Mouse (Mus musculus) mesoderm, embryonic 11.5 days (tissue): ENCODE data around the gene Hsd17b1.
"Not testable (repeated sequence)": the region's sequence is repeated elsewhere in the genome, so short reads cannot be mapped to it uniquely, and the experiment has no call there.

ENCODE experiments used
- DNase-seq: peaks from one replicate; pipeline ENCODE4 v3.0.0-alpha.2; 2012; ENCODE audit warnings: low read depth, low spot score

Hsd17b1 gene

DNA sequence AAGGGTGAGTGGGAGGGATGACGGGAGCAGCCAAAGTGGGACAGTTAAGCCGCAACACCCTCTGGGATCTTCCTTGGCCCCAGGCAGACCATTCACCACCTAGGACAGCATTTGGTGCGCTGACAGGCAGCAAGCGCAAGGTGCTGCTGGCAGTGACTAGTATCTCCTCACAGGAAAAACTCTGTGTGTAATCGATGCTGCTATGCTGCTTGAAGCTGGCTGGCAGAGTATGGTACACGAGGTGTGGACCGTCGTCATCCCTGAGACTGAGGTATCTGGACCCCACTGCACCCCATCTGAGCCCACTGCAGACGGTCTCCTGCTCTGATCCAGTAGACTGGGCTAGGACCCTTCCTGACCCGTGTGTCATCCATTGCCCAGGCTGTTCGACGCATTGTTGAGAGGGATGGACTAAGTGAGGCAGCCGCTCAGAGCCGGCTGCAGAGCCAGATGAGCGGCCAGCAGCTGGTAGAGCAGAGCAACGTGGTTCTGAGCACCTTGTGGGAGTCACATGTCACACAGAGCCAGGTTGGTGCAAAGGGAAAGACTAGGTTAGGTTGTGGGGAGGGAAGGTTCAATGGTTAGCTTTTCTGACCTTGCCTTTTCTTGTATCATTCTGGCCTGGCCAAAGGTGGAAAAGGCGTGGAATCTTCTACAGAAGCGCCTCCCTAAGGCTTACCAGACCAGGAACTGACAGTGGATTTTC, 7.6 kb downstream of the Hsd17b1 start:
- no peak for DNase-seq

DNA sequence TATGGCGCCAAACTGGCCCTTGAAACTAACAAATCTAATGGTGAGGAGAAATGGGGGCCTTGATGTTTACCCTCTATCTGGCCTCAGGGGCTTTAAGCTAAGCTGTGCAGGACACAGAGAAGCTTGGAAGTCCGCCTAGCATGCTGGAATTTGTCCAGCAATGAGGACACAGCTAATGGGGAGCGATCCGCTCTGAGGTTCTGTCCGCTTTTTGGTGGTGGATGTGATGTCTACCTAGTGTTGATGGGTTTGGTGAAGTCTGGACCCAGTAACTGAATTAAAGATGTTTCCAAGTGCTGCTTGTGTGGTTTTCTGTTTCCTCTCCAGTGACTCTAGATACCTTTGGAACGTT, 8.1 kb downstream of the Hsd17b1 start:
- no peak for DNase-seq

DNA sequence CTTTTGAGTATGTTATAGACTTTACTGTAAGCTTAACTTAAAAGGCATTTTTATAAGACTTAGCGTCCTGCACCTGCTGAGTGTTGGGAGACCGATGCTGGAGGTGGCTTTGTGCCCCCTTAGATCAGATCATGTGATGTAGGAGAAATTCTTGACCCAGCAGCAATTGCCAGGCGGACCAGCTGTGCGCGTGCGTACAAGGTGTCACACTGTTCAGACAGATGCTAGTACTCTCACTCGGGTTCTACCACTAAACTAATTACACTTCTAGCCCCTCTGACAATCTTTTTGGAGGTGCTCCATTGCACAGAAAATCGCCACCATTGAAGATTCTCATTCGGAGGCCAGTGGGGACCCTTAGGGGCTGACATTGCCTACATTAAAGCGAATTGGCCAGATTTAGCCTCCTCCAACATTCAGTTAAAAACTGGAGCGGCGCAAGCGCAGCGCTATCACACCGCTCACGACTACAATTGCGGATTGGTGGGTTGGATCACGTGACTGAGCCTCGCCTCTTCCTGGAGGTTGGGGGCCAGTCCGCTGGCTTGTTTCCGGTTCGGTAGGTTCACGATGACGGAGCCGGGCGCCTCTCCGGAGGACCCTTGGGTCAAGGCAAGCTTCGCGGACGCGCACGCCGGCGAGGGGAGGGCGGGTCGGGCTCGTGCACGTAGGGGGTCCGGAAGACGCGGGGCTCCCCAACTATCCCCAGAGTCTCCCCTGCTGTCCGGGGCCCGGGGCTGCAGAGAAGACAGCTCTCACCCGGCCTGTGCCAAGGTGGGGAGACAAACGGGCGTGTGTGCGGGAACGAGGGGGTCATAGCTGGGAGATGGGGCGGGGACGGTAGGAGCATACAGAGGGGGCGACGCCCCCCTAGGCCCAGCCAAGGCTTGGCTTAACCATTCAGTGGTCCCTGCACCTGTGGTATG, 8.8 kb downstream of the Hsd17b1 start, which contains the start of gene Mlx:
Gene Mlx, plus strand, starts transcription at position 522 of the 926 bp plus-strand sequence.
- peak; percentile 93 for DNase-seq

DNA sequence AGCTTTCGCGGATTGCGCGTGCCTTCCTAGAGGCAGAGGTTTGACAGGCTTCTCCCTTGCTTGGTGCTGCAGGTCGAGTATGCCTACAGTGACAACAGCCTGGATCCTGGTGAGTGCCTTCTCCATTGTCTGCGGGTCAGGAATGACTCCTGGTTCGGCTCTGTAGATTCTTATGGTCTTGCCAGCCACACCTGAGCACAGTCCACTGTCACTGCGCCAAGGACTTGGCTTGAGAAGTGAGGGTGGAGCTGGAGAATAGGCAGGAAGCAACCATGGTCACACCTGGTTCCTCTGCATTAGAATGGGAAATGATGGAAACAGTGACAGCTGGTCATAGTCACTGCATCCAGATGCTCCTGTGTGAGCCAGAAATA, 9.5 kb downstream of the Hsd17b1 start:
- no peak for DNase-seq

DNA sequence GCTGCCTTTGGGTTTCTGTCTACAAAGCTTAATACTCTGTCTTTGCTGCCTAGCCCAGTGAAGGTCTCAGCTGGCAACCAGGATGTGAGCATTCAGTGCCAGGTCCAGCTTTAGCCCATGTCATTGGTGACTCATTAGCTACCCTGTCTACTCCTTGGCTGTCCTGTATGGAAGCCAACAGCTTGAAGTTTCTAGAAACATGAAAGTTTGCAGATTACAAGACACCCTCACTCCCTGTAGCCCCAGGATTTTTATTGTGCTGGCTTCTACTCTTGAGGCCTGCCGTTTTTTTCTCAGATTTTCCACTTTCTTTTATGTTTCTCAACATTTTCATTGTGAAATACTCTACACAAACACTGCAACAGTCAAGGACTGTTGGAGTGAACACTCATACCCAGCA, 11.7 kb downstream of the Hsd17b1 start:
- DNase-seq: no peak

DNA sequence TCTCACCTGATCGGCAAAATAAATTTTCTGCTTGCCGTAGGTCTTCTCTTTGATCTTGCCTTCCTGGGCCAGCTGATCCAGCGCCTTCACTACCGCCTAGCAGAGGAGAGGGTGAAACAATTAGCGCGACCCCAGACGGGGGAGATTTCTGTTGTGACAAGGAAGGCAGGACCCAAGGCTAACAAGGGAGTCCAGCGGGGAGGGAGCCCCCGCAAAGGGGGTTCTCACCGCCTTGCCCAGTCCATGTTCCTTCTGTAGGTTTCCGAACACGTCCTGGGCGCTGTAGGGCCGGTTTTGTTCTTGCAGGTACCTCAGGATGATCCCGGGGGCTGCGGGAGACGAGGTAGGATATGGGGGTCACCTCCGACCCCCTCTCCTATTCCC, 16.7 kb downstream of the Hsd17b1 start:
- DNase-seq: no peak

DNA sequence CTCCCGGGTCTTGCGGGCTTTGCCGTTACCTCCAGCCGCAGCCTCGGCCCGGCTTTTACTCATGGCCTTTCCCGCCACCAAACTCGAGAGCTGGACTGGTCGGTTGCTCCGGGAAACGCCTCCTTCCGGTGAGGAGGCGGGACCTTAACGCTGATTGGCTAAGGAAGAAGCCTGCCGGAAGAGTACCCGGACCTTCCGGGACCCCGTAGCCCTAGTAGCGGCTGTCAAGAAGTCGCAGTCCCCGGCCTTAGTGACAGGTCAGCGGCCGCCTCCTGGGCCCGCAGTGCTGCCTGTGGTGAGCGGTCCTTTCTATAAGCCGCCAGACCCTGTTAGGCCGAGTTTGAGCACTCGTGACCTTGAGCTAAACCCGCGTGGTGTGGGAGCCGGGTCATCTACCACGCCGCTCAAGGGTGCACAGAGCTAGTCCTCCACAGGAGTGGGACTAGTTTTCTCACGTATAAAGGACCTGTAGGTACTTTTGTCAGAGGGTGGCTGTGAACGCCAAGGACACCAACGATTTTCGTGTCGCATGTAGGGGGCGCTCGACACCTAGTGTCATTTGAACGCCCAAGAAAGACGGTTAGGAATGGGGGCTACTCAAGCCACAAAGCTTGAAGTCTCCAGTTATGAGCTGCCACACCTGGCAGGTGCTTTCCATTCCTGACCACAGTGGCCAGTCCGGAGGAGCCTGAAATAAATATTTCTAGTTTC, 17.3 kb downstream of the Hsd17b1 start, which contains the start of gene Psmc3ip:
Gene Psmc3ip, minus strand, starts transcription at position 123 of the 711 bp plus-strand sequence.
- peak; percentile 98 for DNase-seq

DNA sequence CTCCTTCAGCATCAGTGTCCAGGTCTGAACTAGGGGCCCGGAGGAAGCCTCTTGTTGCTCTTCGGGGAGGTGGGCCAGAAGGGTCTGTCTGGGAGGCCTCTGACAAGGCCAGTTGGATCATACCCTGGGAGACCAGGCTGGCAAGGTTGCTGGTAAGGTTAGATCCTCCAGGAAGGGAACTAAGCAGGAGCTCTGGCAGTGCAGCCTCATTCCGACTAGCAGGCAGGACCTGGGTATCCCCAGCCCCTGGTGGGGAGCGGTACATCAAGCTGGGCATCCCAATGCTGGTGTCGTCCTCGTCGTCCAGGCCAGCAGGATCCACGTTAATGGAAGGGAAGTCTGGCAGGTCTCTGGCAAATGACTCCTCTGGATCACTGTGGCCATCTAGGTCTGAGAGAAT, 20.0 kb downstream of the Hsd17b1 start:
- no peak for DNase-seq

DNA sequence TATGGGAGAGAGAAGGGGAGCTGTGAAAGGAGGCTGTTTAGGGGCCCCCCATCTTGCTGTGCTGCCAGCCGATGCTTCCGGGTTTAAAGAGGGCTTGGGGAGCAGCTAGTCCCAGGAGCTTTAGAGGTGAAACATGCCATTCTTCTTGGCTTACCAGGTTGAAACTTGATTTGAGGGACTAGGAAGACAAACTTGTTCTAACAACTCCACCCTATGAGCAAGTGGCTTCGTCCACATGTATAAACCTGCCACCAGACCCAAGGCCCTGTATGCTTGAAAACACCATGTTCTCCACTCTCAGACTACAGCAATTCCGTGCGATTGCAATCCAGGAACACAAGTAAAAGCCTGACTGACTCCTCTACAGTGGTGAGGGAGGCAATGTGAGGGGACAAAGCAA, 24.8 kb downstream of the Hsd17b1 start:
- DNase-seq: no peak

DNA sequence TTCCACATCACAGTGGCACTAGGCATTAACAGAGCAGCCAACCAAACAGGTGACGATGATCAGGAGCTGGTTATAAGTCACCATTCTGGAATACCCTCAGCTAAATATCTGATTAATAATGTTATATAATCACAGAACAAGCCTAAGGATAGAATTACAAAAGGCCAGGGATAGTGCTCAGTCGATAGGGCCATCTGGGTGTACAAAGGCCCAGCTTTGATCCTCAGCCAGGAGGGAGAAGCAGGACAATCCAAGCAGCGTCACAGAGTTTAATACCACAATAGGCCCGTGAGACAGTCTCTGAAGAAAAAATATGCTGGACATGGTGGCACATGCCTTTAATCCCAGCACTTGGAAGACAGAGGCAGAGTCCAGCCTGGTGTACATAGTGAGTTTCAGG, 31.1 kb downstream of the Hsd17b1 start:
- no peak for DNase-seq

DNA sequence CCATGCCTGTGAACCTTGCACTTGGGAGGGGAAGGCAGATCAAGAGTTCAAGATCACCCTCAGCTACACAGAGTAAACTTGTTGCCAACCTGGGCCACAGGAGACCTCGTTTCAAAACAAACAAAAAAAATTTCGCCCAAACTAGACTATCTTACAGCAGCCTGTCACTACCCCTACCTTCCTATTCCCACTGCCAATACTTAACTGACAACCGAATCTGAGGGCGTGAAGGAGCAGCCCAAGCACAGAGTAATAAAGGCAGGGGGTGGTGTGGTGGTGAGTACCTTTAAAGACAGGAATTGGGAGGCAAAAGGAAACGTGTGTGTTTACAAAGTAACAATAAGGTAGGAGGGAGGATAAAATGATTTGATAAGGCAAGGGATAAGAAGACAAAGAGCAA, 32.5 kb downstream of the Hsd17b1 start:
- DNase-seq: no peak

DNA sequence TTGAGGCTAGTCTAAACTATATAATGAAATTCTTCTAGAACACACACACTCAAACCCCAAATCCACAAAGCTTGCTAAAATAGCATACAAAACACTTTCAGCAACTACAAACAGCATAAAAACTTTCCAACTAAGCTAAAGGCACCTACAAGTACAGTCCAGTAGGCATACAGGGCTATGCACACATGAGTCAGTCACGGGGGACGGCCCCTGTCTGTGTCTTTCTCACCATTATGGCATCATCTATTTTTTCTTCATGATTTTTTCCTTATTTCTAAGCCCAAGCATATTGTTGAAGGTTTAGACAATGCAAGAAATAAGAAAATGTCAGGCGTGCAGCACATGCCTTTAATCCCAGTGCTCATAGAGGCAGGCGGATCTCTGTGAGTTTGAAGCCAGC, 33.0 kb downstream of the Hsd17b1 start:
- DNase-seq: no peak

DNA sequence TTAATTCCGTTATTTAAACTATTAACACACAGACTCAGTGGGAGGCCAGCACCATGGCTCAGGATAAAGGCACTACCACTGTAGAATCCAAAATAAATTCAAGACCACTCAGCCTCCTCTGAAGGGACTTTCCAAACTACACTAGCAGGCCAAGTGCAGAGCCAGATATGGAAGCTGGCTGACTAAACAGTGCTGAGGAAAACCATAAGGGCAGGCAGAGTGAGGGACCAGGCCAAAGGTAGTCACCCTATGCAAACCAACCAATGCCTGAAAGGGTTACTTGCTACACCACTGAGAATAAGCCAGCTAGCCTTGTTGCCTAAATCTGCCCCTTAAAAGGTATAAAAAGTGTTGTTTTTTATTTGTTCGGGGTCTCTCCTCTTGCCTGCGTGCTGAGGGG, 34.0 kb downstream of the Hsd17b1 start:
- no peak for DNase-seq

DNA sequence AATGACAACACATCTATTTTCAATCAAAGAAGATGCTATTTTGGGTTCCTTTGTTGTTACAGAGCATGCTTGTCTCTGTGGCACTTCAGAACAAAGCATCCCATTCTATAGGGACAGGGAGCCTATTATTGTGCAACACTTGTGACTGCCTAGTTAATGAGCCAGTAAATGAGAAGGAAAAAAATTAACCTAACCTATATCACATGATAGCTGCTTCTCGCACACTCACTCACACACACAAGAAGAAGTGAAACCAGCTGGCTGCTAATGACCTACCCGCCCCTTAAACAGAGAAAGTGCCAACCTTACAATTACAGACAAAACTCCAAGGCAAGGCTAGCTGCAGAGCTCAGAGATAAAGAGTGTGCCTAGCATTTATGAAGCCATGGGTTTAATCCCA, 37.4 kb downstream of the Hsd17b1 start:
- DNase-seq: no peak

DNA sequence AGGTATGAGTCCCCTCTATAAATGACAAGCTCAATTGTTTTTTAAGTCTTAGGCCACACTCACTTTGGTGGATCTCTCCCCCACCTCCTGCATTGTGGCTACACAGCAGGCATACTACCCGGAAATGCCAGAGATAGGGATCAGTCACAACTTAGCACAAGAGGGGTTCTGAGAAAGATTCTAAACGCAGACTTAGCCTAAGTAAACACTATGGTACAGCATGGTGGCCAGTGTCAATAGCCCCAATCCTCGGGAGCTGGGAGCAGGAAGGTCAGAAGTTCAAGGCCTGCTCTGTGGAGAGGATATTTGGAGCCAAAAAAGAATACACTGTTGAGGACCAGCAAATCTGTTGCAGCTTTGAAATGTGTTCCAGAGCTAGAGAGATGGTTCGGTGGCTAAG, 39.9 kb downstream of the Hsd17b1 start:
- DNase-seq: no peak

DNA sequence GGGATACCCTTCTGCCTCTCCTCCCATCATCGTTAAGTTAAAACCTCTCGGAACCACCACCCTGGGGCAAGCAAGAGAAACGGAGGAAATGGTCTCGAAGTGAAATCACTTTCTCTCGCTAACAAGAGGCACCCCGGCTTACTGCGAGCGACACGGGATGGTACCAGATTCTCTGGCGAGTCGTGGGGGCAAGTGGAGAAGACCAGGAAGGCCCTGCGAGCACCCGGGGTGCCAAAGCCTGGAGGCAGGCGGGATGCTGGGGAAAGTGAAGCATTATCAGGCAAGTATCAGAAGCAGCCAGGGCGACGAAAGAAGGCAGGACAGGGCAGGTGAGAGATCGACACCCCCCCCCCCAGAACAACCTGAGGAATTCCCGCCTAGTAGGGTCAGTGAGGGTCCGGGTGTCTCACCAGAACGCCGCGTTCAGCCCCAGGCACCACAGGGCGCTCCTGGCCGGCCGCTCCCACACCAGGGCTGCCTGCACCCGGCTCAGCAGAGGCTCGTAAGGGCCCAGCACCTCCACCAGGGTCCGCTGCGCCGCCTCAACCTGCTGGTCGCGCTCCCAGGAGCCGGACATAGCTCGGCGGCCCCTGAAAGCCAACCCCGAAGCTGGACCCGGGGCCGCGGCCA, 41.0 kb downstream of the Hsd17b1 start:
- no peak for DNase-seq

DNA sequence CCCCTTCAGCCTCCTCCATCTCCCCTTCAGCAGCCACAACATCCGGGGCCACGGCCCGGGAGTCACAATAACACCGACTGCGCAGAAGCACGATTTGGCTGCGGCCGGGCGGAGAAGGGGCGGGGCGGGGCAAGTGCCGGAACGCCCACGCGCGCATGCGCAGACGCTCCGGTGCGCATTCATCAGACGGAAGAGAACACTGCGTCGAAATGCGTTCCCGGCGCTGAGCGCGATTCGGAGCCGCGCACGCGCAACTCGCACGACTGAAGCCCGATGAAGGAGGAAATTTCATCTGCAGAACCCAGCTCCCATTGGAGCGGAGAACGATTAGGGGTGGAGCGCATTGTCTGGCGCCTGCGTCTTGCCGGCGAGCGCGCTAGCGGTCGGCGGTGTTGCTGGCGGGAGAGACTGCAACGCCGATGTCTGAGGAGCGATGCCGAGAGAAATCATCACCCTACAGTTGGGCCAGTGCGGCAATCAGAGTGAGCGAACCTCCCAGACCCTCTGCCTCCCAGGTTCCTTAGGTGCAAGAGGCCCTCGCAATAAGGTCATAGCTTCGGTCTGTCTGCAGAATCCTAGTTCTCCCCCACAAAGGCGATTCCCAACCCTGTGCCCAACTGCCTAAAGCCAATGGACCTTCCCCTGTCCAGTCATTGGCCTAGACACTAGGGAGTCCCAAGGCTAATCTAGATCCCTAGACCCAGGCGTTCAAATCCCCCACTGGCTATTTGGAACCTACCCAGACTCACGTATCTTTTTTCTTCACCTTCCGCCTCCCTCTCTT, 41.7 kb downstream of the Hsd17b1 start, which contains the start of the genes Retreg3 and Tubg1:
Gene Retreg3, minus strand, starts transcription at position 133 of the 784 bp plus-strand sequence.
Gene Tubg1, plus strand, starts transcription at position 178 of the 784 bp plus-strand sequence.
- peak; percentile 100 for DNase-seq

DNA sequence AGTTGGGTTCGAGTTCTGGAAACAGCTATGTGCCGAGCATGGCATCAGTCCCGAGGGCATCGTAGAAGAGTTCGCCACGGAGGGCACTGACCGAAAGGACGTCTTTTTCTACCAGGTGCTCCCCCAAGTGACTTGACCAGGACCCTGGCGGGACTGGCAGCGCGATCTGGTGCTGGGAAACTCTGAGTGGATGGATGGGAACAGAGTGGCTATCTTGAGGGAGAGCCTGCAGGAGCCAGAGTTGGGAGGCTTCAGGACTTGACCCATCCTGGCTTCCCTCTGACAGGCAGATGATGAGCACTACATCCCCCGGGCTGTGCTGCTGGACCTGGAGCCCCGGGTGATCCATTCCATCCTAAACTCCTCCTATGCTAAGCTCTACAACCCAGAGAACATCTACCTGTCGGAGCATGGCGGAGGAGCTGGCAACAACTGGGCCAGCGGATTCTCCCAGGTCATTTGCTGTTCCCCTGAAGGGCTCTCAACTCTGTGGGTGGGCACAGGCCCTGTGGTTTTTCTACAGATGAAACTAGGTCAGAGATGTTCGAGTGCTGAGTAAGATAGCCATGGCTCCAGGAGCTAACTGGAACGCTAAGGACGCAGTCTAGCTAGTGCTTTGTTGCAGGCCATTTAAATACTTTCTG, 42.5 kb downstream of the Hsd17b1 start:
- no peak for DNase-seq

DNA sequence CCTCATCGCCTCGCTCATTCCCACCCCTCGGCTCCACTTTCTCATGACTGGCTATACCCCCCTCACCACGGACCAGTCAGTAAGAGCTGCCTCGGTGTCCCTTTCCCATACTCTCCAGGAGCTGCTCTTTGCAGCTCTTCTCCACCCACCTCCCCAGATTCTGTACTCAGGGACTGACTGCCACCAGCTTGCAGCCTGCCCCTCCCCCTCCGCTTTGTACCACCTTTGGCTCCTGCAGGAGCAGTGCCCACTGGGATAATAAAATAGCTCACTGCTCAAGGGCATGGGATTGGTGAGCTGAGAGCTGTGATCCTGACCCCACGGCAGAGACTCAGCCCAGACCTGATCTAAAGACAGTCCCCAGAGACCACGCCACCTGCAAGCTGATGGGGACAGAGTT, 46.3 kb downstream of the Hsd17b1 start:
- DNase-seq: not testable (repeated sequence)

DNA sequence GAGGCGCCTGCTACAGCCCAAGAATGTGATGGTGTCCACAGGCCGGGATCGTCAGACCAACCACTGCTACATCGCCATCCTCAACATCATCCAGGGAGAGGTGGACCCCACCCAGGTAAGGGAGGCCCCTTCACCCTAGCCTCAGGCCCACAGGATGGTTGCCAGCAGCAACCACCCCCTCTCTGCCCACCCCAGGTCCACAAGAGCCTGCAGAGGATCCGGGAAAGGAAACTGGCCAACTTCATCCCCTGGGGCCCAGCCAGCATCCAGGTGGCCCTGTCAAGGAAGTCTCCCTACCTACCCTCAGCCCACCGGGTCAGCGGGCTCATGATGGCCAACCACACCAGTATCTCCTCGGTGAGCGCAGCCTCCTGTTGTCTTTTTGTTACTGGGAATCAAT, 46.8 kb downstream of the Hsd17b1 start:
- not testable (repeated sequence) for DNase-seq
